Mouse (Mus musculus): Measurements from ENCODE around the gene Olfr1308. TPM values are rescaled to one million over a fixed set of nuclear protein-coding genes. Genes with fewer than 3 reads are reported as not detected.

Gene Olfr1308
- total RNA-seq (2021), result not detected

GRCm38 (mm10) chr2:111964844-111965243, at the start of gene Olfr1308:
Gene Olfr1308 (minus strand): TSS chr2:111964944.
- intact Hi-C loops (cut with DNase I), result no loop called here
- DNase-seq (ENCODE audit: low spot score), result no peak

GRCm38 (mm10) chr2:112012608-112013007, 47.9 kb upstream of the Olfr1308 start, which contains the start of gene Olfr1310:
Gene Olfr1310 (minus strand): TSS chr2:112012708.
- intact Hi-C loops (cut with DNase I), result no loop called here
- no peak for DNase-seq (ENCODE audit: low spot score)

DNA sequence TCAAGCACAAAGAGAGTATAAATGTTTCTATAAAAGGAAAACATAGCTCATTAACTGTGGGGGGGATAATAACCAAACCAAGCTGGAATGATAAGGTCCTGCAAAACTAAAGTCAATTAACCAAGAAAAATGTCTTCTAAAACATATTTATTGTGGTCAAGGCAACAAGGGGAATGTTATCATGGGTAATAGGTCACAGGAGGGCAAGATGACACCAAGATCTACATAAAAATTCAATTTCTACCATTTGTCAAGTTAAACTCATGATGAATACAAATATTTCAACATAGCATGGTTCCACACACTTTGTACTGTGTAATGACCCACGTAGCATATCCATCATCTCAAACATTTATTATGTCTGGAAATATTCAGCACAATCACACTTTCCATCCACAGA, 25.4 kb upstream of the Olfr1308 start, which contains the start of gene Olfr1309:
Gene Olfr1309 (minus strand): TSS at position 101 of the 400 bp plus-strand sequence.
- DNase-seq (ENCODE audit: low spot score), result no peak
- intact Hi-C loops (cut with DNase I), result no loop called here

GRCm38 (mm10) chr2:111949340-111949739, 15.4 kb downstream of the Olfr1308 start, which contains the start of gene Olfr1307:
Gene Olfr1307 (minus strand): TSS chr2:111949440.
- intact Hi-C loops (cut with DNase I), result no loop called here
- DNase-seq (ENCODE audit: low spot score), result no peak

DNA sequence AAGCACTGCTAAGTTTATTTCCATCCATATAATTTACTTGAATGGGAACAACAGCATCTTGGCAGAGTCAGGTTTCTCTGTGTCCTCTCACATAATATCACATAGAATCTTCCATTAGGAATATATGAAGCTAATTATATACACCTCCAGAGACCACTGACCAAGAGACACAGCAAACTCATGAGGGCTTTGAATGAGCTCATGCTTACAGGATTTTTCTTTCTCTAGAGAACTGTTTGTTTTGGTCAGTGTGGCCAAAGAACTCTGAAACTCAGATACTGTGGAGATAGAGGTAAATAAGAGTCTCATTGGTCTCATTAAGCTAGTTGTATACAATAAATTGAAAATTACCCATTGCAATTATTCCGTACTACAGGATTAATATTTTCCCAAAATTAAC, 48.6 kb downstream of the Olfr1308 start, which contains the start of gene Olfr1306:
Gene Olfr1306 (minus strand): TSS at position 101 of the 400 bp plus-strand sequence.
- DNase-seq (ENCODE audit: low spot score), result no peak
- intact Hi-C loops (cut with DNase I), result no loop called here

Other genes with a start within 250 kb of the Olfr1308 start
- gene Olfr1301, start 213.9 kb downstream of the Olfr1308 start, total RNA-seq (2021), result not detected
- gene Olfr1302, start 187.5 kb downstream of the Olfr1308 start, total RNA-seq (2021), result not detected
- not detected for gene Olfr1303, start 144.6 kb downstream of the Olfr1308 start, total RNA-seq (2021)
- gene Olfr1305, start 87.8 kb downstream of the Olfr1308 start, total RNA-seq (2021), result not detected
- gene Olfr1306, start 48.7 kb downstream of the Olfr1308 start, total RNA-seq (2021), result not detected
- not detected for gene Olfr1307, start 15.5 kb downstream of the Olfr1308 start, total RNA-seq (2021)
- not detected for gene Olfr1309, start 25.3 kb upstream of the Olfr1308 start, total RNA-seq (2021)
- gene Olfr1310, start 47.8 kb upstream of the Olfr1308 start, total RNA-seq (2021), result not detected
- not detected for gene Olfr1311, start 59.5 kb upstream of the Olfr1308 start, total RNA-seq (2021)
- not detected for gene Olfr1312, start 85.3 kb upstream of the Olfr1308 start, total RNA-seq (2021)
- gene Olfr1313, start 112.9 kb upstream of the Olfr1308 start, total RNA-seq (2021), result not detected
- gene Olfr1314, start 131.8 kb upstream of the Olfr1308 start, total RNA-seq (2021), result not detected
- not detected for gene Olfr1315-ps1, start 150.5 kb upstream of the Olfr1308 start, total RNA-seq (2021)
- gene Olfr1316, start 170.0 kb upstream of the Olfr1308 start, total RNA-seq (2021), result not detected
- gene Olfr1317, start 175.4 kb upstream of the Olfr1308 start, total RNA-seq (2021), result not detected
- gene Olfr1318, start 189.3 kb upstream of the Olfr1308 start, total RNA-seq (2021), result not detected

All from heart, postnatal 25 days (tissue).